Mouse (Mus musculus) testis, postnatal 10 days (tissue): ENCODE data around the gene Gm8362.
"Not testable (repeated sequence)": the region's sequence is repeated elsewhere in the genome, so short reads cannot be mapped to it uniquely, and the experiment has no call there.

ENCODE experiments used
- DNase-seq: peaks from one replicate; pipeline ENCODE4 v3.0.0; 2021; ENCODE audit warnings: low spot score

Gene Gm8362

GRCm38 (mm10) chr14:6774311-6774710, at the start of gene Gm8362:
Gene Gm8362, minus strand, starts transcription at chr14:6774411.
- not testable (repeated sequence) for DNase-seq

GRCm38 (mm10) chr14:6823297-6823696, 49.1 kb upstream of the Gm8362 start:
- not testable (repeated sequence) for DNase-seq

GRCm38 (mm10) chr14:6757231-6757536, 17.0 kb downstream of the Gm8362 start:
- DNase-seq, result not testable (repeated sequence)

GRCm38 (mm10) chr14:6756384-6757230, 17.6 kb downstream of the Gm8362 start:
- peak; percentile 34 for DNase-seq

GRCm38 (mm10) chr14:6742232-6742631, 32.0 kb downstream of the Gm8362 start, which contains the start of gene Gm3636:
Gene Gm3636, minus strand, starts transcription at chr14:6742332.
- not testable (repeated sequence) for DNase-seq

GRCm38 (mm10) chr14:6720151-6720550, 54.1 kb downstream of the Gm8362 start, which contains the start of gene Gm8050:
Gene Gm8050, minus strand, starts transcription at chr14:6720251.
- DNase-seq, result not testable (repeated sequence)
